Comparison of ENCODE assay signal across 8 mouse cellular contexts in the genomic region with DNA sequence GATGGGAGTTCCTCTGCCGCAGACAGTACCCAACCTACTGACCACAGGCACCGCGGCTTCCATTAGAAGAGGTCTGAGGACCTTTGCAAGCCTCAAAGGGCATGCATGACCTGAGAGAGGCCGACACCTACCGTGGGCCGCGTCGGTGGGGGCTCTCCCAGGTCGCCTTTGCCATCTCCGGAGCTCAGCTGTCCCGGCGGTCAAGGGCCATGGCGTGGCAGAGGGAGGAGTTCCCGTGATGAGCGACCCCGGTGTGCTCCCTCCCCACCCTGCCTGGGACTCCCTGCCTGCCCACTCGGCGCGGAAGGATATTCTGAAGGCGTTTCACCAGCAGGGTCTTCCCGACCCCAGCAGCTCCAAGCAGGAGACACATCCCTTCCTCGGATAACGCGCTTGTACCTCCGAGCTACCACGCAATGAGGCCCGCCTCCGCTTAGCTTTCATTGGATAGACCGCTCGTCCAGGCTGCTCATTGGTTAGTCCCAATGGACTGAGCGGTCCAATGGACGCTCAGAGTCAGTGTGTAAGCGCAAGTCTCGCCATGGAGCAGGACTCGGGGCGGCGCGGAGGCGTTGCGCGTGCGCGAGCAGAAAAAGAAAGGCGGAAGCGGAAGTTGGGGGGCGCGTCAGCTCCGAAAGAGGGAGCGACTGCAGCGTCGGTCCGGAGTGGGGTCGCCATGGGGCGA. TPM values are rescaled to one million over a fixed set of nuclear protein-coding genes. Genes with fewer than 3 reads are reported as not detected.
DNase-seq lines count a peak whose midpoint lies in the region; ATAC-seq and TF ChIP-seq lines count a peak whose summit lies in the region.

A gene (minus strand): TSS at position 557 of the 685 bp plus-strand sequence.

- peak; percentile 98 for DNase-seq in 416B (ENCODE audit: low read depth)
- peak; percentile 93 for DNase-seq in heart, adult 8-10 months (ENCODE audit: low spot score)
- DNase-seq in kidney, adult 9 months, result peak; percentile 96
- peak; percentile 100 for DNase-seq in limb, embryonic 14.5 days (ENCODE audit: low spot score)
- peak; percentile 100 for DNase-seq in midbrain, postnatal 0 days (ENCODE audit: low spot score)
- DNase-seq in spleen, postnatal 14 days (ENCODE audit: low spot score in 2 of 2), result peak; percentile 88 to 89

- H3K4me1 ChIP-seq in bone marrow, adult 2 months (ENCODE audit: control insufficient read depth, insufficient read depth, low read length), result peaks cover 3% of the 10 kb centered on the region; the same call in 1 of the 2 replicates
- H3K4me1 ChIP-seq in embryonic facial prominence, embryonic 15.5 days, result peaks cover 24% of the 10 kb centered on the region
- H3K4me1 ChIP-seq in limb, embryonic 14.5 days (ENCODE audit: control insufficient read depth, insufficient read depth, low read length), result peaks cover 20% of the 10 kb centered on the region
- peaks cover 15% of the 10 kb centered on the region; the same call in 1 of the 2 replicates for H3K4me1 ChIP-seq in midbrain, postnatal 0 days (ENCODE audit: insufficient read depth, low read length)

- peak within 1 kb of the TSS; percentile 83 for H3K4me2 ChIP-seq in embryonic facial prominence, embryonic 15.5 days (replicated peaks)
- peak within 1 kb of the TSS; percentile 89 for H3K4me2 ChIP-seq in limb, embryonic 14.5 days (replicated peaks; ENCODE audit: low read depth, low read length, severe bottlenecking)
- H3K4me2 ChIP-seq in midbrain, postnatal 0 days (ENCODE audit: low read depth, low read length, poor library complexity, severe bottlenecking), result peak within 1 kb of the TSS; percentile 92

- TF ChIP-seq POLR2A in bone marrow, adult 2 months (IDR thresholded peaks at IDR 0.05; ENCODE audit: borderline replicate concordance, control insufficient read depth, low read depth, low read length), result peak; percentile 67
- TF ChIP-seq POLR2A in limb, embryonic 14.5 days (IDR thresholded peaks at IDR 0.05; ENCODE audit: borderline replicate concordance, extremely low read depth, insufficient read depth, insufficient read length), result peak; percentile 84; the same call in 1 of the 2 replicates

- no peak for TF ChIP-seq CTCF in bone marrow, adult 2 months (IDR thresholded peaks at IDR 0.05; ENCODE audit: control insufficient read depth, insufficient read depth, low read length)
- peak; percentile 13; the same call in 1 of the 2 replicates for TF ChIP-seq CTCF in midbrain, postnatal 0 days (IDR thresholded peaks at IDR 0.05)

- H3K27me3 ChIP-seq in embryonic facial prominence, embryonic 15.5 days, result no peaks in the 10 kb centered on the region
- no peaks in the 10 kb centered on the region for H3K27me3 ChIP-seq in limb, embryonic 14.5 days (ENCODE audit: control insufficient read depth, insufficient read depth, low read length)
- H3K27me3 ChIP-seq in midbrain, postnatal 0 days (ENCODE audit: insufficient read depth, low read length), result no peaks in the 10 kb centered on the region

- peak within 1 kb of the TSS; percentile 74 for H3K27ac ChIP-seq in bone marrow, adult 2 months (ENCODE audit: control insufficient read depth, insufficient read depth, low read depth, low read length, poor library complexity)
- peak within 1 kb of the TSS; percentile 84 for H3K27ac ChIP-seq in embryonic facial prominence, embryonic 15.5 days (replicated peaks)
- peak within 1 kb of the TSS; percentile 50; the same call in 1 of the 2 replicates for H3K27ac ChIP-seq in limb, embryonic 14.5 days (replicated peaks; ENCODE audit: low read depth, low read length)
- peak within 1 kb of the TSS; percentile 80 for H3K27ac ChIP-seq in midbrain, postnatal 0 days (ENCODE audit: low read depth, low read length)

- under 1% methylated on average over 54 of the region's 54 CpGs for WGBS in bone marrow, adult 2 months
- whole genome bisulfite sequencing in embryonic facial prominence, embryonic 15.5 days, result under 1% methylated on average over 54 of the region's 54 CpGs
- under 1% methylated on average over 37 of the region's 54 CpGs for WGBS in limb, embryonic 14.5 days
- under 1% methylated on average over 51 of the region's 54 CpGs for WGBS in midbrain, postnatal 0 days

- H3K4me3 ChIP-seq in bone marrow, adult 2 months (replicated peaks; ENCODE audit: control insufficient read depth, low read depth, low read length), result peak within 1 kb of the TSS; percentile 94
- H3K4me3 ChIP-seq in embryonic facial prominence, embryonic 15.5 days (replicated peaks), result peak within 1 kb of the TSS; percentile 100
- H3K4me3 ChIP-seq in limb, embryonic 14.5 days (replicated peaks; ENCODE audit: low read length), result peak within 1 kb of the TSS; percentile 99
- peak within 1 kb of the TSS; percentile 94 for H3K4me3 ChIP-seq in midbrain, postnatal 0 days (ENCODE audit: low read depth, low read length)

- peaks cover 57% of the 10 kb centered on the region for H3K36me3 ChIP-seq in embryonic facial prominence, embryonic 15.5 days
- H3K36me3 ChIP-seq in limb, embryonic 14.5 days (ENCODE audit: control insufficient read depth, insufficient read depth, low read length), result peaks cover 63% of the 10 kb centered on the region
- peaks cover 38% of the 10 kb centered on the region for H3K36me3 ChIP-seq in midbrain, postnatal 0 days (ENCODE audit: insufficient read depth, low read length)

- peak within 1 kb of the TSS; percentile 93 for H3K9ac ChIP-seq in embryonic facial prominence, embryonic 15.5 days
- peak within 1 kb of the TSS; percentile 76 for H3K9ac ChIP-seq in limb, embryonic 14.5 days (ENCODE audit: low read depth, low read length, severe bottlenecking)
- H3K9ac ChIP-seq in midbrain, postnatal 0 days (replicated peaks; ENCODE audit: low read length, poor library complexity, severe bottlenecking), result peak within 1 kb of the TSS; percentile 96

- ATAC-seq in embryonic facial prominence, embryonic 15.5 days (ENCODE audit: insufficient number of reproducible peaks, low FRiP score, low TSS enrichment, low read depth), result peak; percentile 100
- ATAC-seq in limb, embryonic 14.5 days (ENCODE audit: low FRiP score, low read depth), result peak; percentile 99
- peak; percentile 100 for ATAC-seq in midbrain, postnatal 0 days (ENCODE audit: low FRiP score)

- H3K9me3 ChIP-seq in embryonic facial prominence, embryonic 15.5 days (replicated peaks), result no peaks in the 10 kb centered on the region
- H3K9me3 ChIP-seq in limb, embryonic 14.5 days (ENCODE audit: control insufficient read depth, low read length), result no peaks in the 10 kb centered on the region
- no peaks in the 10 kb centered on the region for H3K9me3 ChIP-seq in midbrain, postnatal 0 days (ENCODE audit: low read length)

RNA-seq across cellular contexts. Expression of the gene that starts here (rescaled TPM):
- 5.5 and 6.7 TPM in 2 replicates for polyA plus RNA-seq in bone marrow, adult 2 months (2011; ENCODE audit: insufficient read depth, insufficient read length, low replicate concordance, missing spikeins)
- polyA plus RNA-seq in embryonic facial prominence, embryonic 15.5 days (2015; fragmentation: Nextera tagmentation; extraction: Ambion mirVana), result 57.1 and 57.8 TPM in 2 replicates
- total RNA-seq in heart, adult 8-10 months (2022), result 10 to 100 TPM; 10.7 to 12.1 (median 11.8) TPM
- 45.2 and 52.7 TPM in 2 replicates for polyA plus RNA-seq in limb, embryonic 14.5 days (2012; rRNA removed)
- 48.9 and 49.7 TPM in 2 replicates for polyA plus RNA-seq in limb, embryonic 14.5 days (2014; fragmentation: Nextera tagmentation; extraction: Ambion mirVana)
- 62.8 and 72.6 TPM in 2 replicates for total RNA-seq in midbrain, postnatal 0 days (2014; rRNA removed)
- polyA plus RNA-seq in midbrain, postnatal 0 days (2015; fragmentation: Nextera tagmentation; extraction: Ambion mirVana), result 65.7 and 73.0 TPM in 2 replicates

Comparison
In these comparisons a context has a peak if more than half of its experiments do, and no peak if none do; other contexts are left out.
1. Peak in every context shown above with its lines: DNase-seq, ATAC-seq, H3K4me3 ChIP-seq and H3K27ac ChIP-seq.